Mouse (Mus musculus) hindbrain, postnatal 0 days (tissue): ENCODE data around the gene Kctd20. TPM values are rescaled to one million over a fixed set of nuclear protein-coding genes. Genes with fewer than 3 reads are reported as not detected.

Experiments used
- ATAC-seq: fragments of 200-750 bp; cut with Nextera tagmentation; 2 replicates; pipeline ENCODE4 v1.8.0; 2017; ENCODE audit warnings: mild to moderate bottlenecking, moderate TSS enrichment, moderate library complexity
- DNase-seq: peaks from one replicate; pipeline ENCODE4 v3.0.0-alpha.2; 2015; ENCODE audit warnings: low spot score
- H3K27ac ChIP-seq: fragments of 300-500 bp; sonication (generic); 2 replicates; pipeline ENCODE4 v1.5.1; 2014; ENCODE audit warnings: mild to moderate bottlenecking
- H3K27me3 ChIP-seq: fragments of 300-500 bp; sonication (generic); 2 replicates; pipeline ENCODE4 v1.6.1; 2014; ENCODE audit warnings: low read length, mixed read lengths; ENCODE audit not compliant: insufficient read depth
- H3K36me3 ChIP-seq: fragments of 300-500 bp; sonication (generic); 2 replicates; pipeline ENCODE4 v1.6.1; 2014; ENCODE audit warnings: low read length, mixed read lengths; ENCODE audit not compliant: insufficient read depth
- H3K4me1 ChIP-seq: fragments of 300-500 bp; sonication (generic); 2 replicates; pipeline ENCODE4 v1.6.1; 2014; ENCODE audit warnings: antibody characterized with exemption, low read length, mixed read lengths; ENCODE audit not compliant: insufficient read depth
- H3K4me2 ChIP-seq: fragments of 300-500 bp; sonication (generic); 2 replicates; pipeline ENCODE4 v1.6.1; 2014; ENCODE audit warnings: low read depth, mild to moderate bottlenecking, low read length, moderate library complexity, mixed read lengths
- H3K4me3 ChIP-seq: fragments of 300-500 bp; sonication (generic); 2 replicates; pipeline ENCODE4 v1.5.1; 2014; ENCODE audit warnings: low read length
- H3K9ac ChIP-seq: fragments of 300-500 bp; sonication (generic); replicated peaks from 2 replicates; pipeline ENCODE4 v1.6.1; 2014; ENCODE audit warnings: mild to moderate bottlenecking, low read length, moderate library complexity, mixed read lengths
- H3K9me3 ChIP-seq: fragments of 300-500 bp; sonication (generic); 2 replicates; pipeline ENCODE4 v1.6.1; 2016; ENCODE audit warnings: low read length, mixed read lengths
- CTCF ChIP-seq: IDR thresholded peaks from 2 replicates; pipeline ENCODE4 v1.5.1; 2016; ENCODE audit warnings: antibody characterized with exemption, control low read depth, low read depth
- WGBS: fragments of 180-500 bp; shearing (Covaris S2); extraction: QIAGEN DNeasy Blood & Tissue Kit; methylation state at CpG from one replicate; pipeline ENCODE4 v1.1.7; 2014; 5-methylcytosine and 5-hydroxymethylcytosine counted together
- polyA plus RNA-seq: library from polyadenylated mRNA; unstranded; fragments of >200 nt; fragmentation: Nextera tagmentation; extraction: Ambion mirVana; gene quantifications from 2 replicates; pipeline ENCODE4 v1.2.1, GENCODE M21; 2015
- total RNA-seq: library from RNA; depleted of rRNA; stranded (reverse); fragments of >200 nt; gene quantifications from 2 replicates; pipeline ENCODE4 v1.2.3, GENCODE M21; 2014

Gene Kctd20
- total and polyA plus RNA-seq, 2 experiments from 2014 or later: 51.5 to 64.1 TPM

DNA sequence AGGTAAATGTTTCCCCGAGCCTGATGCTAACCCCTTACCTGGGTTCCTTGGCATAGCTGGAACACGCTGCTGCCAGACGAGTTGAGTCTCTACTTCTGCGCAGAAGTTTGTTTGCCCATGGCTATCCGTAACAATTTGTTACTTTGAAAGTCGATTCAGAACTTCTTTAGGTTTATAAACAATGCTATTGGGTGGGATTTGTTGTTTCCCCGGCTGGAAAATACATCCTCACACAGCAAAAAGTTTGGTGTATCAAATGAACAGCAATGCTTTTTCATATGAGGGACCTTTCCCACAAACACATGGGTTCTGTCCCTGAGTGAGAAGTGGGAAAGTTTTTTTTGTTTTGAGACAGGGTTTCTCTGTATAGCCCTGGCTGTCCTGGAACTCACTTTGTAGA, 8.0 kb upstream of the Kctd20 start, which contains the start of gene Pxt1:
Gene Pxt1, minus strand, starts transcription at position 101 of the 400 bp plus-strand sequence.
- WGBS: 91% methylated on average over 7 of the region's 7 CpGs
- H3K9ac ChIP-seq: no peak within 1 kb of the TSS
- ATAC-seq (no peak), DNase-seq (no peak)
- no peaks in the 10 kb centered on the region for H3K36me3 ChIP-seq
- H3K27me3 ChIP-seq: no peaks in the 10 kb centered on the region
- H3K4me1 ChIP-seq: no peaks in the 10 kb centered on the region
- H3K27ac ChIP-seq: no peak within 1 kb of the TSS
- no peak within 1 kb of the TSS for H3K4me2 ChIP-seq
- H3K4me3 ChIP-seq: no peak within 1 kb of the TSS
- peaks cover 4% of the 10 kb centered on the region; the same call in 1 of the 2 replicates for H3K9me3 ChIP-seq
- TF ChIP-seq CTCF: no peak

GRCm38 (mm10) chr17:28944481-28944880, 7.3 kb upstream of the Kctd20 start:
- no peaks in the 10 kb centered on the region for H3K4me1 ChIP-seq
- peaks cover 4% of the 10 kb centered on the region; the same call in 1 of the 2 replicates for H3K9me3 ChIP-seq
- no peak overlapping the region for H3K4me2 ChIP-seq
- H3K4me3 ChIP-seq: no peak overlapping the region
- no peak for TF ChIP-seq CTCF
- no peak overlapping the region for H3K27ac ChIP-seq
- ATAC-seq (no peak), DNase-seq (no peak)
- no peaks in the 10 kb centered on the region for H3K27me3 ChIP-seq
- H3K36me3 ChIP-seq: no peaks in the 10 kb centered on the region
- no peak overlapping the region for H3K9ac ChIP-seq
- 95% methylated on average over 7 of the region's 7 CpGs for WGBS

GRCm38 (mm10) chr17:28947011-28947939, 4.5 kb upstream of the Kctd20 start:
- Histone ChIP-seq H3K4me1 (peaks cover 6% of the 10 kb centered on the region; the same call in 1 of the 2 replicates), H3K36me3 (no peaks in the 10 kb centered on the region), H3K27me3 (no peaks in the 10 kb centered on the region), H3K4me2 (no peak overlapping the region), H3K9ac (no peak overlapping the region), H3K27ac (no peak overlapping the region), H3K9me3 (peaks cover 4% of the 10 kb centered on the region; the same call in 1 of the 2 replicates), H3K4me3 (no peak overlapping the region)
- 92% methylated on average over 19 of the region's 19 CpGs for WGBS
- no peak for TF ChIP-seq CTCF
- ATAC-seq: no peak
- DNase-seq: no peak

DNA sequence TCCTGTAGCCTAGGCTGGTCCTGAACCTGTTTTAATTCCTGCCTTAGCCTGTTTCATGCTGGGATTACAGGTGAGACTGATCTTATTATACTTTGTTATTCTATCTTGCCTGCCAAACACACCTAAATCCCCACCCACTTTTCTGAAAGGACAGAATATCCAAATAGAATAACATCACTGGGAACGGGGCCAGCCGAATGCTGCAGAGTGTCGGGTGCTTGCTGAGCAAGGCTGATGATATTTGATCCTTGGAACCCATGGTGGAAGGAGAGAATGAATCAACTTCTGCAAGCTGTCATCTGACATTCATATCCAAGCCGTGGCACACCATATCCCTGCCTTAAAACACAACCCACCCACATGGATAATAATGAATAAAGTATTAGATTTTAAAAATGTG, 3.1 kb upstream of the Kctd20 start:
- Histone ChIP-seq H3K36me3 (no peaks in the 10 kb centered on the region), H3K4me3 (no peak overlapping the region), H3K27ac (no peak overlapping the region), H3K4me1 (peaks cover 10% of the 10 kb centered on the region), H3K27me3 (no peaks in the 10 kb centered on the region), H3K4me2 (no peak overlapping the region), H3K9me3 (peaks cover 4% of the 10 kb centered on the region; the same call in 1 of the 2 replicates), H3K9ac (no peak overlapping the region)
- DNase-seq (no peak), ATAC-seq (no peak)
- no peak for TF ChIP-seq CTCF
- 67% methylated on average over 4 of the region's 4 CpGs for WGBS

GRCm38 (mm10) chr17:28950751-28951150, 999 bp upstream of the Kctd20 start:
- TF ChIP-seq CTCF: no peak
- Histone ChIP-seq H3K27ac (no peak overlapping the region), H3K4me2 (no peak overlapping the region), H3K4me1 (peaks cover 17% of the 10 kb centered on the region), H3K4me3 (no peak overlapping the region), H3K27me3 (no peaks in the 10 kb centered on the region), H3K36me3 (no peaks in the 10 kb centered on the region), H3K9me3 (peaks cover 4% of the 10 kb centered on the region; the same call in 1 of the 2 replicates), H3K9ac (no peak overlapping the region)
- ATAC-seq (no peak), DNase-seq (no peak)
- WGBS: 81% methylated on average over 4 of the region's 4 CpGs

- H3K4me3 ChIP-seq: peak overlapping the region; percentile 84
- H3K4me1 ChIP-seq: peaks cover 17% of the 10 kb centered on the region
- no peak for ATAC-seq
- DNase-seq: peak; percentile 25
- no peaks in the 10 kb centered on the region for H3K36me3 ChIP-seq
- H3K9me3 ChIP-seq: no peaks in the 10 kb centered on the region
- 14% methylated on average over 9 of the region's 9 CpGs for WGBS
- no peak for TF ChIP-seq CTCF
- peak overlapping the region; percentile 89 for H3K4me2 ChIP-seq
- peak overlapping the region; percentile 98 for H3K27ac ChIP-seq
- H3K27me3 ChIP-seq: no peaks in the 10 kb centered on the region
- H3K9ac ChIP-seq: peak overlapping the region; percentile 90
These were observed 1.5 kb downstream of the Kctd20 start for GRCm38 (mm10) chr17:28953251-28953650.
